Mouse (Mus musculus) brain, embryonic 18.5 days (tissue): Measurements from ENCODE around the gene Psg16.
"Not testable (repeated sequence)": the region's sequence is repeated elsewhere in the genome, so short reads cannot be mapped to it uniquely, and the experiment has no call there.

Source experiments
- DNase-seq: peaks from one replicate; pipeline ENCODE4 v3.0.0-alpha.2; 2012; ENCODE audit warnings: low read depth, low spot score

The Psg16 gene

DNA sequence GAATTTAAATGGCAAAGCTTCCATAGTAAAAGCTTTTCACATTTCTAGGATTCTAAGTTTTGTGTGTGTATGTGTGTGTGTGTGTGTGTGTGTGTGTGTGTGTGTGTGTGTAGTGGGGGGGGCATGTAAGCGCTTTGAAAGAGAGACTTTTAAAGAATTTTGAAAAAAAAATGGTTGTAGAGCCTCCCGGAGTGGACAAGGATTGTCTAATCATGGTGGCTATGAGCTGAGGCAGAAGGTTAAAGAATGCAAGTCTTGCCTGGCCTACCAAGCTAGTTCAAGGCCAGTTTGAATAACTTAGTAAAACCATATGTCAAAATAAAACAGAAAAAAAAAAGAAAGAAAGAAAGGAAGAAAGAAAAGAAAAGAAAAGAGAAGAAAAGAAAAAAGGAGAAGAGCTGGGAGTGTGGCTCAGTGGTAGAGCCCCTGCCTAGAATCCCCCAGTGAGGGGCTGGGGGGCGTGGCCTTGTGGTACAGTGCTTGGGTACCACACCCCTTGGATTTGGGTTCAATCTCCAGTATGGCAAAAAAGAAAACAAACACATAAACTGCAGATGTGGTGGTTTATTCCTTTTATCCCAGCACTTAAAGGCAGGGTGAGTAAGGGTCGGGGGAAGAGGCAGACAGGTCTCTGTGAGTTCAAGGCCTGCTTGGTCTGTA is 18.4 kb upstream of the Psg16 start:
- DNase-seq: no peak

- DNase-seq: peak; percentile 72
These were observed 17.7 kb upstream of the Psg16 start for GRCm38 (mm10) chr7:17056081-17056581.

DNA sequence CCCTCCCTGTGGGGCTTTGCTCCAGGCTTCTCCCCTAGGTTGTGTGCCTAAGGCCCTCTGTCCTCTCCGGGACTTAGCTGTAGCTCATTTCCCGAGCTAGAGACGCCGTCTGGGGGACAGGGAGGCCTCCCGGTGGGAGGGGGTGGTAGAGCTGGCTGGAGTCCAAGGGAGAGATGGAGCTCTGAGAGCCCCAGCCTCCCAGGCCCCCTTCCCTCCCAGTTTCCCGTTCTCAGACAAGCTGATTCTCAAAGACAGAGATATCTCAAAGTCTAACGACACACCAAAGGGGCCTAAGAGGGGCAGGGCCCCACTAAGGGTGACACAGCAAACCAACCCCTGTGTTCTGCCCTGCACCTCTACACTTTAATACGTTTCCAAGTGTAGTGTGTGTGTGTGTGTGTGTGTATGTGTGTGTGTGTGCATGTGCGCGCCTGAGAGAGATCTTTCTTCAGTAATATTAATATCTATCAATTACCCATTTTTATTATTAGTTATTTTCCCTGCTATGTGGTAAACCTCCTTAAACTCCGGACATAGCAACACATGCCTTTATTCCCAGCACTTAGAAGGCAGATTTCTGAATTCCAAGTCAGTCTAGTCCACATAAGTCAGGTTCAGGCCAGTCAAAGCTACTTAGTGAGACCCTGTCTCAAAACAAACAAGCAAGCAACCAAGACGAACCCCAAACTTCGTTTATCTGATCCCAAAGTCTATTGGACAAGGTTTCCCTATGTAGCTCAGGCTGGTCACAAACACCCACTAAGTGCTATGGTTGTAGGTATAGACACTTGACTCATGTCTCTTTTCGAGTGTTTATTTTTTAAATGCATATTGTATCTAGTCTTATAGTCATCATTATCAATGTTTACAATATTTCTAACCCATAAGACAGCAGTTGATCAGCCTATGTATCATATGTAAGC is 17.0 kb upstream of the Psg16 start:
- no peak for DNase-seq

- DNase-seq: no peak
These were observed 15.7 kb upstream of the Psg16 start for GRCm38 (mm10) chr7:17058071-17058689.

- no peak for DNase-seq
These were observed 14.9 kb upstream of the Psg16 start for GRCm38 (mm10) chr7:17058816-17059462.

DNA sequence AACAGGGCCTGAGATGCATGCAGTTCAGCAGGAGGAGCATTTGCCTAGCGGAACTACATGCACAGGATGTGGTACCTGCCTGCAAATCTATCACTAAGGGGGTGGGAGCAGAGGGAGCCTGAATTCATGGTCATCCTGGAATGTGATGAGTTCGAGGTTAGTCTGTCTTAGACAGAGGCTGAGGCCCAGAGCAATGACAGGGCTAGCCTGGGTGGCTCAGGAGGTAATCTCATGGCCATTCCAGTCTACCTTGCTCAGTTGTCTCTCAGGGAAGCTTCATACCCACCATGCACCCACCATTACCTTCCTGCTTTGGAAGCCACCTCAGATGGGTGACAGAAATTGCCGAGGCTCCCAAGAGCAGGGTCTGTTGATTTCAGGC is 14.4 kb upstream of the Psg16 start:
- DNase-seq: no peak

GRCm38 (mm10) chr7:17060031-17060781 is 13.6 kb upstream of the Psg16 start:
- no peak for DNase-seq

- DNase-seq: no peak
These were observed 12.8 kb upstream of the Psg16 start for GRCm38 (mm10) chr7:17060782-17061605.

- no peak for DNase-seq
These were observed 11.5 kb upstream of the Psg16 start, which contains the start of gene Hif3a for GRCm38 (mm10) chr7:17062389-17062788. Hif3a (minus strand) TSS chr7:17062427.

DNA sequence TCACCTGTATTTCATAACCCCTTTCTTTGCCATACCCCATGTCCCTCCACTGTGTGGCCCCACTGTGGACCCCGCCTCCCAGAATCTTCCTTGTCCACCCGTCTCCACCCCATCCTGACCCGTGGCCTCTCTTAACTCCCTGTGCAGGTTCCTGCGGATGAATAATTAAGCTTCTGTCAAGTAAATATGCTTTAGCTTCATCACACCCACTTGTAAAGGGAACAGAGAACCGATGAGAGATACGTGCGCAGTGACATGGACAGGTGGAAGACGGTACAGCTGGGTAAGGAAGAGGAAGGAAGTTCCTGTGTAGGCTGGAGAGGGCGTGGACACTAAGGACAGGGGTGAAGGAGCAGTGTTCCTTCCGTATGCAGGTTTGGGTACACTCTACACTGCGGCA is 11.0 kb upstream of the Psg16 start:
- DNase-seq: no peak

- DNase-seq: no peak
These were observed 8.2 kb upstream of the Psg16 start for GRCm38 (mm10) chr7:17065620-17066019.

- no peak for DNase-seq
These were observed 7.4 kb upstream of the Psg16 start for GRCm38 (mm10) chr7:17066412-17066811.

GRCm38 (mm10) chr7:17067000-17067399 is 6.8 kb upstream of the Psg16 start:
- no peak for DNase-seq

DNA sequence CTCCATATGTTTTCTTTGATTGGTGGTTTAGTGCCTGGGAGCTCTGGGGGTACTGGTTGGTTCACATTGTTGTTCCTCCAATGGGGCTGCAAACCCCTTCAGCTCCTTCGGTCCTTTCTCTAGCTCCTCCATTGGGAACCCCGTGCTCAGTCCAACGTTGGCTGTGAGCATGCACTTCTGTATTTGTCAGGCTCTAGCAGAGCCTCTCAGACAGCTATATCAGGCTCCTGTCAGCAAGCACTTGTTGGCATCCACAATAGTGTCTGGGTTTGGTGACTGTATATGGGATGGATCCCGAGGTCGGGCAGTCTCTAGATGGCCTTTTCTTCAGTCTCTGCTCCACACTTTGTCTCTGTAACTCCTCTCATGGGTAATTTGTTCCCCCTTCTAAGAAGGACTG is 6.2 kb upstream of the Psg16 start:
- DNase-seq: not testable (repeated sequence)

DNA sequence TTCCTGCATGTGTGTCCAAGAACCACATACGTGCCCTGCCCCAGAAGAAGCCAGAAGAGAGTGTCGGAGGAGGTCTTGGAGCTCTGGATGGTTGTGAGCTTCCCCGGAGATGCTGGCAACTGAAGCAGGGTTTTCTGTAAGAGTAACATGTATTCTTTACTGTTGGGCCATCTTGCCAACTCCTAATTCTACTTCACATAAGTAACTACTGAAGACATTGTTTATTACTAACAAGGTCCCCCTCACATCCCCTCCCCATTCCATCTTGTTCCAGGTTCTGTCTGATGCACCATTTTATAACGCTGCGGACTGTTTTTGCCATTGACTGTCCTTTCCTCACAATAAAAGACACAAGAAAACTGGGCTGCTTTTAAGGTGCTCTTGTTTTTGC is 332 bp upstream of the Psg16 start:
- no peak for DNase-seq

DNA sequence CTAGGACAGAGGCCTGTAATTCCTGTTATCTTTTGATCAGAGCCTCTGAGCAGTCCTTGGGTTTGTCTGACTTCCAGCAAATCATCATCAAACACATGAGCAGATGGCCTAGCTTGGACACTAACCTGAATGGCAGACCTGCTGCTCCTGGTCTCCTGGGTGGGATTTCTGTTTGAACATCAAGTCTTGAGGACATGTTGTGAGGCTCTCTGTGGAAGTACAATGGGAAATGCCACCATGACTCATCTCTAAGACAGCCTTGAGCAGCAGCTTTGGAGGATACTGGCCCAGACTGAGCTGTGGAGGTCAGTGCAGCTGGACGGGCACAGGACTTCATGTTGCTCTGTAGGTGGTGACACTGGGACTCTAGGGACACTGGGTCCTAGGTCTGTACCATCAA is 2.7 kb downstream of the Psg16 start:
- no peak for DNase-seq

- no peak for DNase-seq
These were observed 4.3 kb downstream of the Psg16 start for GRCm38 (mm10) chr7:17078076-17078654.

GRCm38 (mm10) chr7:17082766-17083165 is 8.9 kb downstream of the Psg16 start:
- DNase-seq: no peak

DNA sequence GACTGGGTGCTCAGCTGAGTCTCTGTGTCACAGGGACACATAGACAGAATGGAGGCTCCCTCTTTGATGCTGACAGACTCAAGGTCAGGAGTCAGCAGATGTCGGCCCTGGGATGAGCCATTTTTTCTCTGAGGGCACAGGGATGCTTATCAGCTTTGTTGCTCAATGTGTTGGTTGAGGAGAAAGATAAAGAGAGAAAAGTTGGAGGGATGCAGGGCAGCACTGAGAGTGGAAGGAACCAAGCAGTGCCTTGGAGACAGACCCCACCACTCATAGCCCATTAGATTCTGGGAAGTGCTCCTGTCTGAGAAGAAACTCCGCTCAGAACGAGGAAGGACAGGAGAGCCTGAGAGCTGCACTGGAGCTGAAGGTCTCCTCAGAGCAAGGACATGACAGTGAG is 13.9 kb downstream of the Psg16 start:
- no peak for DNase-seq

DNA sequence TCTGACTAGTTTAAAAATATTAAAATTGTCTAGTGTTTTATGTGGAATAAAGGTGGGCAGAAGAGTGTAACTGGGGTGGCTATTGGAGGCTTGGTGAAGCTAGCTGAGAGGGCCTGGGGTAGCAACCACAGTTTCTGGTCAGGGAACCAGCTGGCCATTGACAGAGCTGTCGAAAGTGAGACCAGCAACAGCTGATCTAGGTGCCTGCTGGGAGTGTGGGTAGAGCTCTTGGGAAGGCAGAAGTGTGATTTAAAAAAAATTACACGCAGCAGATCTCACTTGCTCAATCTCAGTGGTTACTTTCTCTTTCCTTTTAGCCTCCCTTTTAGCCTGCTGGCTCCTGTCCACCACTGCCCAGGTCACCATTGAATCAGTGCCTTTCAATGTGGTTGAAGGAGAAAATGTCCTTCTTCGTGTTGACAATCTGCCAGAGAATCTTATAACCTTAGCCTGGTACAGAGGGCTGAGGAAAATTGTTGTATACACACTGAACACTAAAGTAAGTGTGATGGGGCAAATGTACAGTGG is 16.3 kb downstream of the Psg16 start:
- DNase-seq: no peak
